Mouse (Mus musculus) CH12.LX (cell line): ENCODE measurements around the gene Lrmda. TPM values are rescaled to one million over a fixed set of nuclear protein-coding genes. Genes with fewer than 3 reads are reported as not detected.

ENCODE experiments used
- DNase-seq: peaks from one replicate; pipeline ENCODE4 v3.0.0-alpha.2; 2013; ENCODE audit errors: extremely low read depth
- H3K27ac ChIP-seq: 2 replicates; pipeline ENCODE4 v1.5.1; 2012; ENCODE audit warnings: low read depth, mild to moderate bottlenecking, control low read depth, moderate library complexity; ENCODE audit not compliant: insufficient read depth
- H3K27me3 ChIP-seq: replicated peaks from 2 replicates; pipeline ENCODE3; 2012; ENCODE audit warnings: inconsistent platforms
- H3K36me3 ChIP-seq, 2 experiments: replicated peaks in 1 of 2; 2 replicates each; pipeline versions ENCODE3 to v1.6.1; 2012; ENCODE audit warnings: inconsistent platforms in 1 of 2, low read length in 1 of 2, mild to moderate bottlenecking in 1 of 2, mixed read lengths in 1 of 2, moderate library complexity in 1 of 2; ENCODE audit not compliant: control insufficient read depth in 1 of 2, insufficient read depth in 1 of 2
- H3K4me1 ChIP-seq, 2 experiments: 2 replicates each; pipeline ENCODE4 v1.6.1; 2012; ENCODE audit warnings: inconsistent platforms in 1 of 2, moderate library complexity in 1 of 2; ENCODE audit not compliant: insufficient read depth in 2 of 2, control insufficient read depth in 1 of 2
- H3K4me2 ChIP-seq: 2 replicates; pipeline ENCODE4 v1.6.1; 2012; ENCODE audit warnings: low read depth, mild to moderate bottlenecking, control low read depth; ENCODE audit not compliant: poor library complexity, insufficient read depth, severe bottlenecking
- H3K4me3 ChIP-seq, 3 experiments: fragments of 150-350 bp in 1 of 3; sonication (generic) in 1 of 3; replicated peaks in 1 of 3; 2 replicates each; pipeline versions ENCODE3 to v1.5.1; 2011 to 2012; ENCODE audit warnings: low read depth in 2 of 3, low read length in 2 of 3, mild to moderate bottlenecking in 2 of 3, moderate library complexity in 2 of 3, control low read depth in 1 of 3, improper control_type of control experiment in 1 of 3, inconsistent platforms in 1 of 3, mixed read lengths in 1 of 3; ENCODE audit not compliant: poor library complexity in 1 of 3
- H3K79me2 ChIP-seq: replicated peaks from 2 replicates; pipeline ENCODE4 v1.6.1; 2012; ENCODE audit warnings: mild to moderate bottlenecking, moderate library complexity; ENCODE audit not compliant: control insufficient read depth, poor library complexity, insufficient read depth, severe bottlenecking; ENCODE audit errors: extremely low read depth
- H3K9ac ChIP-seq: 2 replicates; pipeline ENCODE4 v1.6.1; 2012; ENCODE audit warnings: low read depth, mild to moderate bottlenecking, control low read depth, moderate library complexity; ENCODE audit not compliant: insufficient read depth
- H3K9me3 ChIP-seq: replicated peaks from 2 replicates; pipeline ENCODE3; 2012; ENCODE audit warnings: low read length, inconsistent platforms, mixed read lengths
- E2F4 ChIP-seq: IDR thresholded peaks from 2 replicates; pipeline ENCODE4 v1.6.1; 2011; ENCODE audit warnings: low read depth, low read length, improper control_type of control experiment; ENCODE audit not compliant: insufficient replicate concordance
- EP300 ChIP-seq: IDR thresholded peaks from 2 replicates; pipeline ENCODE4 v1.6.1; 2011; ENCODE audit warnings: low read length, improper control_type of control experiment
- ETS1 ChIP-seq: conservative IDR thresholded peaks from 2 replicates; pipeline ENCODE4 v1.6.1; 2012; ENCODE audit warnings: low read depth, mild to moderate bottlenecking, inconsistent platforms, low read length, improper control_type of control experiment, moderate library complexity
- GABPA ChIP-seq: IDR thresholded peaks from 2 replicates; pipeline ENCODE4 v1.6.1; 2012; ENCODE audit warnings: low read depth, low read length, improper control_type of control experiment, inconsistent platforms; ENCODE audit not compliant: insufficient replicate concordance
- JUND ChIP-seq: conservative IDR thresholded peaks from 2 replicates; pipeline ENCODE4 v1.6.1; 2011; ENCODE audit warnings: low read depth, low read length, improper control_type of control experiment
- KAT2A ChIP-seq: IDR thresholded peaks from 2 replicates; pipeline ENCODE4 v1.6.1; 2012; ENCODE audit warnings: low read length, improper control_type of control experiment, inconsistent platforms; ENCODE audit not compliant: insufficient replicate concordance
- MAZ ChIP-seq: IDR thresholded peaks from 2 replicates; pipeline ENCODE4 v1.6.1; 2012; ENCODE audit warnings: low read depth, mild to moderate bottlenecking, inconsistent platforms, low read length, improper control_type of control experiment, moderate library complexity
- MEF2A ChIP-seq: IDR thresholded peaks from 2 replicates; pipeline ENCODE4 v1.6.1; 2014; ENCODE audit warnings: low read depth, mild to moderate bottlenecking, inconsistent platforms, low read length, improper control_type of control experiment, borderline replicate concordance
- MXI1 ChIP-seq: IDR thresholded peaks from 2 replicates; pipeline ENCODE4 v1.6.1; 2011; ENCODE audit warnings: mild to moderate bottlenecking, low read depth, low read length, improper control_type of control experiment
- NELFE ChIP-seq: IDR thresholded peaks from 2 replicates; pipeline ENCODE4 v1.6.1; 2011; ENCODE audit warnings: low read depth, low read length, improper control_type of control experiment
- PAX5 ChIP-seq: IDR thresholded peaks from 2 replicates; pipeline ENCODE4 v1.6.1; 2012; ENCODE audit warnings: low read length, inconsistent platforms, mixed read lengths
- POLR2AphosphoS2 ChIP-seq: IDR thresholded peaks from 2 replicates; pipeline ENCODE4 v1.6.1; 2011; ENCODE audit warnings: low read depth, low read length, improper control_type of control experiment
- SIN3A ChIP-seq: IDR thresholded peaks from 2 replicates; pipeline ENCODE4 v1.6.1; 2012; ENCODE audit warnings: low read length, improper control_type of control experiment, inconsistent platforms
- TBP ChIP-seq: conservative IDR thresholded peaks from 2 replicates; pipeline ENCODE4 v1.6.1; 2011; ENCODE audit warnings: low read depth, low read length, improper control_type of control experiment
- USF1 ChIP-seq: IDR thresholded peaks from 2 replicates; pipeline ENCODE4 v1.6.1; 2014; ENCODE audit warnings: low read depth, mild to moderate bottlenecking, inconsistent platforms, low read length, improper control_type of control experiment
- ZKSCAN1 ChIP-seq: IDR thresholded peaks from 2 replicates; pipeline ENCODE4 v1.6.1; 2012; ENCODE audit warnings: low read depth, inconsistent platforms, low read length, improper control_type of control experiment, borderline replicate concordance
- ZNF384 ChIP-seq: IDR thresholded peaks from 2 replicates; pipeline ENCODE4 v1.6.1; 2012; ENCODE audit warnings: low read depth, low read length, improper control_type of control experiment, inconsistent platforms
- dilution Hi-C: fragments of 300-500 bp; cut with MboI; formaldehyde crosslinking; loops from 2 replicates; pipeline ENCODE4 v1.14.3; 2020; ENCODE audit warnings: low sequenced_read_pairs; ENCODE audit not compliant: extremely low pct_unique_long_range_greater_than_20kb, extremely low pct_ligation_motif_present
- in situ Hi-C: fragments of 300-500 bp; cut with MboI; formaldehyde crosslinking; loops from 3 replicates; pipeline ENCODE4 v1.14.3; 2019; ENCODE audit warnings: low sequenced_read_pairs, low pct_ligation_motif_present, low pct_unique_long_range_greater_than_20kb, mixed read lengths
- polyA plus RNA-seq: library from polyadenylated mRNA; unstranded; fragments of >175 nt; gene quantifications from 2 replicates; pipeline ENCODE4 v1.2.1, GENCODE M21; 2012; ENCODE audit warnings: low read depth; ENCODE audit not compliant: insufficient read length
- total RNA-seq, 2 experiments: library from RNA; depleted of rRNA; stranded (reverse); fragments of 300-350 nt in 1 of 2; fragments of >200 nt in 1 of 2; gene quantifications; 2 replicates each; pipeline ENCODE4 v1.2.3; 2012 to 2014

Lrmda gene
- total and polyA plus RNA-seq, 3 experiments: 0.89 to 3.7 (median 1.9) TPM

DNA sequence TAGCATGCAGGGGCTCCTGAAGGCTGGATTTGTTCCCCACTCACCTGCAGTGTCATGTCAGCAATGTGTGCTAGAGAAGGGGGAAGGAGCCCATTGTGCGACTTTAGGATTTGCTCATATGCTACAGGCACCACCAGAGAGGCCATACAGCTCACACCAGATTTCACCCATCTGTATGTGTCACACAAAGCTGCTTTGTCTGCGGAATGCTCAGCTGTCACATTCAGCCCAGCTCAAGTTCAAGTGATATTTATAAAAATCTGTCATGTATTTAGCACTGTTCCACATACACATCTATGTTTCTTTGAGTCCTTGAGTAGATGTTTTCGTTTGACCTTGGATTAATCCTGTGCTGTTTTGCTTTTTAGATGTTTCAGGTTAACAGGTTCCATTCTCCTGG is 899.0 kb downstream of the Lrmda start:
- no peaks in the 10 kb centered on the region for H3K9me3 ChIP-seq
- H3K27me3 ChIP-seq: no peaks in the 10 kb centered on the region
- H3K27ac ChIP-seq: no peak overlapping the region
- H3K79me2 ChIP-seq: no peaks in the 10 kb centered on the region
- dilution Hi-C loops: no loop called here
- H3K4me2 ChIP-seq: no peak overlapping the region
- H3K9ac ChIP-seq: no peak overlapping the region
- TF ChIP-seq MAZ (no peak), PAX5 (no peak), EP300 (no peak)
- TF ChIP-seq, all 38 proteins: peak for 0
- DNase-seq: no peak
- Histone ChIP-seq H3K4me3 (no peak overlapping the region), H3K4me1 (peaks cover 0 to 10% of the 10 kb centered on the region in 2 experiments; a peak in 2 of 4 replicates), H3K36me3 (no peaks in the 10 kb centered on the region)
- in situ Hi-C loops: no loop called here

DNA sequence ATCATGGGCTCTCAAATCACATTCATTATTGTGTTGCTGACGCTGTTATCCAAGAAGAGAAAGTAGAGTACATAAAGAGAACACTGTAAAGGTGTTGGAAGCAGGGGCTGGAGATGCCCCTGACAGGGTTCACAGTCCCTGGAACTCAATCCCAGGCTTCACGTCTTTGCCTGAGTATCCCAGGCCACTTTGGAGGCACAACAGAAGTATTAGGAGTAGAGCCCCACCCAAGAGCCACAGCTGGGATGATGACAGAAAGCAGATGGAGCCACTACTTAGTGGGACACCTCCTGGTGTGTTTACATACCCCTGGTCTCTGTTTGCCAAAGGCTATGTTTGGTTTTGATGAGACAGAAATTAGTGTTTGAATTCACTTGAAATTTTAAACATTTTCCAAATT is 899.4 kb downstream of the Lrmda start:
- Histone ChIP-seq H3K4me1 (peaks cover 0 to 14% of the 10 kb centered on the region in 2 experiments; a peak in 2 of 4 replicates), H3K27me3 (no peaks in the 10 kb centered on the region), H3K4me3 (no peak overlapping the region), H3K79me2 (no peaks in the 10 kb centered on the region), H3K9me3 (no peaks in the 10 kb centered on the region), H3K27ac (no peak overlapping the region), H3K9ac (no peak overlapping the region), H3K4me2 (no peak overlapping the region), H3K36me3 (no peaks in the 10 kb centered on the region)
- dilution Hi-C loops (no loop called here), in situ Hi-C loops (no loop called here)
- DNase-seq: no peak
- TF ChIP-seq JUND: no peak
- no peak for TF ChIP-seq E2F4
- TF ChIP-seq ZNF384: no peak
- TF ChIP-seq POLR2AphosphoS2: no peak
- TF ChIP-seq TBP: no peak
- no peak for TF ChIP-seq GABPA
- TF ChIP-seq NELFE: no peak
- no peak for TF ChIP-seq ETS1
- TF ChIP-seq PAX5: no peak
- TF ChIP-seq MEF2A: no peak

DNA sequence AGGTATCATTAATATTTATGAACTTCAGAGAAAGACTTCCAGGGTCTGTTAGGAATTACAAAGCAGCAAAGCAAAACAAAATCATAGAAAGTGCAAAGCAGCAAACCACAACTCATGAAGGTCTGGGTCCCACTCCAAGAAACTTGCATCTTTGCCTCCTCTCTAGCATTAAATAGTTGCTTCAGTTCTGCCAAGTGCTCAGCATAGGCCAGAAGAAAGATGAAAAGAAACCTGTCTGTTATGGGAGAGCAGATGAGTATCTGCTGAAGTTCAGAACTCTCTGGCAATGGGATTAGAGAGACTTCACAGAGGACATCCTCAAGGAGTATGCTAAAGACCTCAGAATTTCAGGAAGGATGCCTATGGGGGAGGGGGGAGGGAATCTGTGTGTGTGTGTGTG is 901.6 kb downstream of the Lrmda start:
- Histone ChIP-seq H3K4me1 (peaks cover 0 to 16% of the 10 kb centered on the region in 2 experiments; a peak in 2 of 4 replicates), H3K4me2 (no peak overlapping the region), H3K4me3 (no peak overlapping the region), H3K79me2 (no peaks in the 10 kb centered on the region), H3K27me3 (no peaks in the 10 kb centered on the region), H3K36me3 (no peaks in the 10 kb centered on the region), H3K9ac (no peak overlapping the region), H3K9me3 (no peaks in the 10 kb centered on the region), H3K27ac (no peak overlapping the region)
- no peak for TF ChIP-seq MEF2A
- TF ChIP-seq SIN3A: no peak
- no peak for TF ChIP-seq MXI1
- TF ChIP-seq ZKSCAN1: no peak
- TF ChIP-seq KAT2A: no peak
- TF ChIP-seq USF1: no peak
- TF ChIP-seq NELFE: no peak
- no peak for DNase-seq
- in situ Hi-C loops (no loop called here), dilution Hi-C loops (no loop called here)
